Mouse (Mus musculus): ENCODE data around the gene B3gnt8.

DNA sequence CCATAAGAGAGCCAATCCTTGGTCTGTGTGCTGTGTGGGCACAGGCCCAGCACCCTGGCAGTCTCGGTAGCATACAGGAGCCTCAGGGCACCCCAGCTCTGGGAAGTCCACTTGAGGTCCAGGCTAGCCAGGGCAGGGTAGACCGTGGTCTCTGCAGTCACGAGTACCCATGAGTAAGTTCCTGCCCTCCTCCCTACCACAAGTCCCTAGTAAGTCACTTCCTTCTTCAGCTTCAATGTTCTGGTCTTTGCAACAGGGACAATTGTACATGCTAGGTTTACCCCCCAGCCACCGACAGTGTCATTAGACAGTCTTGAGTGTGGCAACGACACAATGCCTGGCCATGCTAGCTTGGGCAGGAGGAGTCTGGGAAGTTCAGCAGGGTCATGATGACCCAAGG is 6.2 kb downstream of the B3gnt8 start:
- TF ChIP-seq POLR2A (IDR thresholded peaks at IDR 0.05; ENCODE audit: control insufficient read depth in 1 of 2, insufficient read depth in 1 of 2, low read depth in 1 of 2, low read length in 2 of 2, poor library complexity in 1 of 2), result no peak
- no peak for TF ChIP-seq CTCF (IDR thresholded peaks at IDR 0.05 in 2 of 3, conservative IDR thresholded peaks at IDR 0.05 in 1 of 3; ENCODE audit: control insufficient read depth in 1 of 3, insufficient read depth in 1 of 3, low read depth in 2 of 3, low read length in 3 of 3, poor library complexity in 1 of 3, severe bottlenecking in 1 of 3)
- no peak for TF ChIP-seq GATA1 (IDR thresholded peaks at IDR 0.05; ENCODE audit: low read depth, low read length)
- TF ChIP-seq EP300 (IDR thresholded peaks at IDR 0.05; ENCODE audit: low read depth in 1 of 2, low read length in 2 of 2), result no peak
- TF ChIP-seq MAX (IDR thresholded peaks at IDR 0.05; ENCODE audit: low read length), result no peak
- no peak for TF ChIP-seq ZC3H11A (IDR thresholded peaks at IDR 0.05; ENCODE audit: low read depth, low read length)
- TF ChIP-seq POLR2AphosphoS5 (IDR thresholded peaks at IDR 0.05; ENCODE audit: borderline replicate concordance, low read depth, low read length), result no peak
- no peak for TF ChIP-seq USF2 (IDR thresholded peaks at IDR 0.05; ENCODE audit: borderline replicate concordance in 1 of 2, insufficient read depth in 1 of 2, low read depth in 1 of 2, low read length in 2 of 2)
- TF ChIP-seq CHD1 (IDR thresholded peaks at IDR 0.05; ENCODE audit: low read depth, low read length), result no peak
- TF ChIP-seq SMC3 (IDR thresholded peaks at IDR 0.05; ENCODE audit: low read depth, low read length), result no peak
- TF ChIP-seq MXI1 (IDR thresholded peaks at IDR 0.05; ENCODE audit: low read depth, low read length), result no peak
